Mouse (Mus musculus) left cerebral cortex, postnatal 10 days (tissue): ENCODE results near the gene Fgd2. TPM values are rescaled to one million over a fixed set of nuclear protein-coding genes. Genes with fewer than 3 reads are reported as not detected.
A peak's percentile ranks its signal among the peaks of the same experiment; 100 is the strongest.
"Not testable (repeated sequence)": the region's sequence is repeated elsewhere in the genome, so short reads cannot be mapped to it uniquely, and the experiment has no call there.

Source experiments
- DNase-seq, 2 experiments: peaks; one replicate each; pipeline ENCODE4 v3.0.0; 2021 to 2022; ENCODE audit warnings: low spot score in 2 of 2, mixed read lengths in 1 of 2; ENCODE audit errors: extremely low spot score in 1 of 2
- intact Hi-C: fragments of 180-260 bp; cut with DNase I; formaldehyde crosslinking; loops from one replicate; pipeline ENCODE4 v1.15.1; 2025
- total RNA-seq, 2 experiments: library from RNA; stranded (reverse); gene quantifications; 2 replicates each; pipeline ENCODE4 v1.2.3; 2021

Gene Fgd2
- total RNA-seq = 10 to 100 TPM in 1 of 2 experiments, 1 to 10 TPM in 1; 8.7 to 10.4 TPM

GRCm38 (mm10) chr17:29360761-29361221 is at the start of gene Fgd2:
Gene Fgd2 (plus strand): TSS chr17:29360914.
- DNase-seq = no peak
- intact Hi-C loops = no loop called here

GRCm38 (mm10) chr17:29311602-29312001 is 49.1 kb upstream of the Fgd2 start:
- DNase-seq = peak in 1 of 2 experiments; percentile 20
- intact Hi-C loops = no loop called here

GRCm38 (mm10) chr17:29312082-29312481 is 48.6 kb upstream of the Fgd2 start:
- intact Hi-C loops = no loop called here
- no peak for DNase-seq

- intact Hi-C loops = no loop called here
- DNase-seq = peak in 1 of 2 experiments; percentile 19
Measured at GRCm38 (mm10) chr17:29313300-29313699, 47.4 kb upstream of the Fgd2 start.

GRCm38 (mm10) chr17:29315672-29316465 is 44.8 kb upstream of the Fgd2 start:
- intact Hi-C loops = no loop called here

DNA sequence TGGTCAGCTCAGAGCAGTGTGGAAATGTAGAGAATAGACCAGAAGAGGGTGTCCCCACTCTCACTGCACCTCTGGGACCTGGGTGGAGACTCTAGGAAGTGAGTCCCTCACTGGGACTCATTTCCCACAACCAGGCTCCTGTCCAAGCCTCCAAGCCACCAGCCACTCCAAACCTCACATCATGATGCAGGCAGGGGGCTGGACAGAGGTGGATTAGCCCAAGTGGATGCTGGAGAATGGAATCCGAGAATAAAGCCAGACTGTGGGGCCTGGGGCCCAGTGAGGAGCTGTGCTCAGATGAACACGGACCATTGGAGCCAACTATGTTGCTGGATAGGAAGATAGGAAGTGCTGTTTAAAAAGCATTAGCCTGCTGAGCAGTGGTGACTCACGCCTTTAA is 43.8 kb upstream of the Fgd2 start:
- peak in 1 of 2 experiments; percentile 13 for DNase-seq
- intact Hi-C loops = no loop called here

More at GRCm38 (mm10) chr17:29315672-29316465, 44.8 kb upstream of the Fgd2 start:
- DNase-seq = peak in 1 of 2 experiments; percentile 31

GRCm38 (mm10) chr17:29317380-29317779 is 43.3 kb upstream of the Fgd2 start, which contains the start of gene Pi16:
Gene Pi16 (plus strand): TSS chr17:29317680.
- intact Hi-C loops, DNase-seq: not testable (repeated sequence)

GRCm38 (mm10) chr17:29318731-29319250 is 41.9 kb upstream of the Fgd2 start:
- intact Hi-C loops = no loop called here
- no peak for DNase-seq

DNA sequence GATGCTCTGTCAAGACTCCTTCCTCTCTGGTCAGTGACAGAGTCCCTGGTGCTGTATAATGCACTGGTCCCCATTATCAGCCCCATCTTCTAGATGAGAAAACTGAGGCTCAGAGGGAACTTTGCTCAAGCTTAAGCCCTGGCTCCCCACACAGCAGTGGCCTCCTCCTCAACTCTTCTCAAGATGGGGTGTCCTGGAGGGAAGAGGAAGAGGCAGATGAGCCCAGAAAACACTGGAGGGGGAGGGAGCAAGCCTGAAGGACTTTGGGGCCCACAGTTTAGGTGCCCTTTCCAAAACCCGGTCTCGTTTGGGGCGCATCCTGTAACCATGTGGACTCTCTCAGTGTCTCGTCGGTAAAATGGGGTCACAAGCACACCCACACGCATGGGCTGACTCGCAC is 41.2 kb upstream of the Fgd2 start:
- intact Hi-C loops = no loop called here

DNA sequence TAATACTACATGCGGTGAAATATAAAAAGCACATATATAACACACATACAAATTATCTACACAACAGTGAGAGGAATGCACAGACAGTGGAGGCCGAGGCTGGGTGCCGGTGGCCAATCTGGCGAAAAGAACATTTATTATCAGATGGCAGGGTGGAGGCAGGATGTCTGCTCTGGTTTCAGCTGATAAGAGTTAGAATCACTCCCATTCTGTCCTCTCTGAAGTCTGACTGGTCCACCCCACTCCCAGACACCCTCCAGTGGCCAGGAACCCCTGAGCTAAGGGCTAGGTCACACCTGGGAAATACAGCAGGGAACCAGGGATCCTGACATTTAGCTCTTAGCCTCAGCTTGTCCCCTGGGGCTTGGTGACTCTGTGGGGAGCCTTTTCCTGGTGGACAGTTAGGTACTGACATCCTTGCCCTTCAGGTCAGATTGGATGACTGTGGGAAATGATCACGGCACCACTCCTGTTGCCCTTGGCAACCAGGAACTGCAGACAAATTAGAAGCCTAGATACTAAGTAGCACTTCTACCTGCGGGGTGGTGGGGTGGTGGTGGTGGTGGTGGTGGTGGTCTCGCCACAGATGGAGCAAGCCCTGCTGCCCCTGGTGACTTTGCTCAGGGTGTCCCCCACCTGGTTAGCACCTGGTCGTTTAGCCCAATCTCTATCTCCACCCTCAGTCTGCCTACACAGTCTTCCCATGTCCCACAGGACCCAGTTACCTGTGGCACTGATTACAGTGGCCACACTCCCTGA is 40.7 kb upstream of the Fgd2 start:
- no peak for DNase-seq
- intact Hi-C loops = no loop called here

More for the DNA sequence above, 41.2 kb upstream of the Fgd2 start:
- no peak for DNase-seq

DNA sequence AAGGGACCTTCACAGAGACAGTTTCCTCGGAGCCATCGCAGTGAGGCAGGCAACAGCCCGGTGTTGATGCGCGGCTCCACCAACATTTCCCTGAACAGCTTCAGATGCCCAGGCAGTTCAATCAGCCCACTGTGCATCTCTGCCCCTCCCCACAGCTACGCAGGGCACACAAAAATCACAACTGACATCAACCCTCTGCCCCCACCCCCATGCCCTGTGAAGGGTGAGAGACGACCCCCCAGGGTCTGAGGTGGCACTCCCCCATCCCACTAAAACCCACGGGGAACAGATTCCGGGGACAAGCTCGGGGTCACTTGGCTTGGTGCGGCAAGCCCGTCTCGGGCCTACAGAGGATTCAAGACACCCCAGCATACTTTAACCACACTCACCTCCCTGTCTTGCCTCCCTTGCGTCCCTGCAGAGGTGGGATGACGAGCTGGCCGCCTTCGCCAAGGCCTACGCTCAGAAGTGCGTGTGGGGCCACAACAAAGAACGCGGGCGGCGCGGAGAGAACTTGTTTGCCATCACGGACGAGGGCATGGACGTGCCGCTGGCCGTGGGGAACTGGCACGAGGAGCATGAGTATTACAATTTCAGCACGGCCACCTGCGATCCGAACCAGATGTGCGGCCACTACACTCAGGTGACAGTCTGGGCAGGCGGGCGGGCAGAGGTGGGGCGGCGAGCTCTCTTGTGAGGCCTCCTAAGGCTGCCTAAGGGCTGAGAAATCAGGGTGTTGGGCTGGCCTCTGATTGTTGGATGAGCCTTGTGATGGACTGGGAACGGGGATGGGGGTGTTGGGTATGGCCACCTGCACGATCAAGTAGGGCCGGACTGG is 38.7 kb upstream of the Fgd2 start:
- intact Hi-C loops = no loop called here

GRCm38 (mm10) chr17:29322603-29322962 is 38.1 kb upstream of the Fgd2 start:
- intact Hi-C loops = no loop called here
- DNase-seq = no peak

More for the DNA sequence above, 38.7 kb upstream of the Fgd2 start:
- DNase-seq = no peak

DNA sequence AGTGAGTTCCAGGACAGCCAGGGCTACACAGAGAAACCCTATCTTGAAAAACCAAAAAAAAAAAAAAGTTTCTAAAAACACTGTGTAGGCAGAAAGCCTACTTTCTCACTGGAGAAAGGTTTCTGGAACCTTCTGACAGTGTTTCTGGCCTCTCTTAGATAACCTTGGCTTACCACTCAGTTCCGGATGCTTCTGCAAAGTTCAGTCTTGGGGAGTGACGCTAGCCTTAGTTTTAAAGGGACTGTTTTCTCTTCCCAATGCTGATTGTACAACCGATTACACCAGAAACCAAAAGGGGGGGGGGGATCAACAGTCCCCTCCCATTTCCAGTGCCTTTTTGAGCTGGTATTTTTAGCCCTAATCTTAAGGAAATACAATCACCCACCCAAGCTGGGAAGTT is 37.1 kb upstream of the Fgd2 start:
- no peak for DNase-seq
- intact Hi-C loops = no loop called here

DNA sequence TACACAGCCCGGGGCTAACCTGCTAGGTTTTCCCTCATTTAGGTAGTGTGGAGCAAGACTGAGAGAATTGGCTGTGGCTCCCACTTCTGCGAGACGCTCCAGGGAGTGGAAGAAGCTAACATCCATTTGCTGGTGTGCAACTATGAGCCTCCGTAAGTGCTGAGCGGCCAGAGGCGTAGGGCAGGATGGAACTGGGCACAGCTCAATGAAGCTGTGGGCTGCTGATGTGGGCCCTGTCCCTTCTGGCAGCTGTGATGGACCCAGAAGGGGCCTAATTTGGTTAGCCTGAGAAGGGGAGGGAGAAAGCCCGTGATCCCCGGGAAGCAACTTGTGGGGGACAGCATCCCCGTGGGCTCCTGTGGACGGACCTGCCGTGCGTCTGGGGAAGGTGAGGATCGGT is 34.9 kb upstream of the Fgd2 start:
- peak in 1 of 2 experiments; percentile 12 for DNase-seq
- intact Hi-C loops = no loop called here

- DNase-seq = peak in 1 of 2 experiments; percentile 60
- intact Hi-C loops = no loop called here
Measured at GRCm38 (mm10) chr17:29326531-29327529, 33.9 kb upstream of the Fgd2 start.

DNA sequence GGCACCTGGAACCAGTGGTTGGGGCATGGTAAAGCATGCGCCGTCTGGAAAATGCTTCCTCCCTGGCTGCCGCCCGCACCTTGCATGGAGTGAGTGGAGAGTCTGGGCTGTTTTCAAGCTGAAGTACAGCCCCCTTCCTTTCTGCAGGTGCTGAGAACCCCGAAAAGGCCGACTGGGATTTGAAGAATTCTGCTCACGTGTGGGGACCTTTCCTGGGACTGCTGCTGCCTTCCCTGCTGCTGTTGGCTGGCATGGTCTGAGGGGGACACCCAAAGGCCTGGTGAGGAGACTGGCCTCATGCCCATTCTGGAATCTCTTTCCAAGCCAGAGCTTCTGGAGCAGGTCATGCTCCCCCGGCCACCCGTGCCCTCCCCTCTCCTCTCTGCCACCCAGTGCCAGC is 33.0 kb upstream of the Fgd2 start:
- peak in 1 of 2 experiments; percentile 33 for DNase-seq
- intact Hi-C loops = no loop called here

- intact Hi-C loops = no loop called here
- DNase-seq = peak in 1 of 2 experiments; percentile 15
Measured at GRCm38 (mm10) chr17:29330221-29330620, 30.5 kb upstream of the Fgd2 start.
